8 mouse cellular contexts compared by ENCODE assay signal in genomic region chr17:33916294-33916693, GRCm38 (mm10). TPM values are rescaled to one million over a fixed set of nuclear protein-coding genes. Genes with fewer than 3 reads are reported as not detected.
A peak's percentile ranks its signal among the peaks of the same experiment; 100 is the strongest.
DNase-seq lines count a peak whose midpoint lies in the region; ATAC-seq and TF ChIP-seq lines count a peak whose summit lies in the region.

No protein-coding gene starts in this region.

- H3K4me3 ChIP-seq in lung, adult 2 months (replicated peaks; ENCODE audit: extremely low read depth, low read depth, low read length) = peak overlapping the region; percentile 62
- peak overlapping the region; percentile 51 for H3K4me3 ChIP-seq in embryonic facial prominence, embryonic 12.5 days
- peak overlapping the region; percentile 57 for H3K4me3 ChIP-seq in hindbrain, embryonic 15.5 days
- H3K4me3 ChIP-seq in midbrain, embryonic 14.5 days (replicated peaks; ENCODE audit: low read depth, low read length) = peak overlapping the region; percentile 49

- no peak for TF ChIP-seq CTCF in lung, adult 2 months (IDR thresholded peaks at IDR 0.05; ENCODE audit: insufficient read depth, low read length)

- no peak for ATAC-seq in embryonic facial prominence, embryonic 12.5 days (ENCODE audit: insufficient number of reproducible peaks, insufficient read depth, low FRiP score, low TSS enrichment)
- peak; percentile 13 for ATAC-seq in hindbrain, embryonic 15.5 days (ENCODE audit: low FRiP score, low read depth)
- peak; percentile 40 for ATAC-seq in midbrain, embryonic 14.5 days (ENCODE audit: low FRiP score, low TSS enrichment)
- no peak for ATAC-seq in activated CD4-positive, CD25-positive, alpha-beta regulatory T cell, adult 4 months

- peaks cover 45% of the 10 kb centered on the region for H3K36me3 ChIP-seq in embryonic facial prominence, embryonic 12.5 days
- peaks cover 30% of the 10 kb centered on the region for H3K36me3 ChIP-seq in hindbrain, embryonic 15.5 days
- H3K36me3 ChIP-seq in midbrain, embryonic 14.5 days (ENCODE audit: control insufficient read depth, insufficient read depth, low read length) = peaks cover 40% of the 10 kb centered on the region

- 2% methylated on average over 16 of the region's 20 CpGs for WGBS in lung, adult 2 months
- WGBS in embryonic facial prominence, embryonic 12.5 days = under 1% methylated on average over 12 of the region's 20 CpGs
- WGBS in hindbrain, embryonic 15.5 days = under 1% methylated on average over 17 of the region's 20 CpGs
- under 1% methylated on average over 18 of the region's 20 CpGs for WGBS in midbrain, embryonic 14.5 days

- peak; percentile 53 for DNase-seq in lung, adult 2 months
- no peak for DNase-seq in lung, postnatal 25 days (ENCODE audit: low spot score)
- DNase-seq in midbrain, embryonic 14.5 days = no peak
- DNase-seq in left cerebral cortex, adult 18-20 months (ENCODE audit: low spot score in 2 of 2) = no peak
- DNase-seq in left cerebral cortex, postnatal 10 days (ENCODE audit: extremely low spot score in 1 of 2, low spot score in 2 of 2) = no peak

- H3K27ac ChIP-seq in embryonic facial prominence, embryonic 12.5 days = peak overlapping the region; percentile 79
- H3K27ac ChIP-seq in hindbrain, embryonic 15.5 days (replicated peaks) = peak overlapping the region; percentile 84
- H3K27ac ChIP-seq in midbrain, embryonic 14.5 days (replicated peaks; ENCODE audit: low read depth, low read length) = peak overlapping the region; percentile 81

- intact Hi-C loops in left cerebral cortex, postnatal 10 days (cut with DNase I) = no loop called here

- H3K4me2 ChIP-seq in embryonic facial prominence, embryonic 12.5 days (replicated peaks) = peak overlapping the region; percentile 54
- H3K4me2 ChIP-seq in hindbrain, embryonic 15.5 days = peak overlapping the region; percentile 78
- H3K4me2 ChIP-seq in midbrain, embryonic 14.5 days (ENCODE audit: low read length) = peak overlapping the region; percentile 65

- peaks cover 9% of the 10 kb centered on the region for H3K4me1 ChIP-seq in lung, adult 2 months (ENCODE audit: control insufficient read depth, insufficient read depth, low read length)
- H3K4me1 ChIP-seq in embryonic facial prominence, embryonic 12.5 days = peaks cover 35% of the 10 kb centered on the region
- peaks cover 51% of the 10 kb centered on the region for H3K4me1 ChIP-seq in hindbrain, embryonic 15.5 days (replicated peaks)
- peaks cover 29% of the 10 kb centered on the region for H3K4me1 ChIP-seq in midbrain, embryonic 14.5 days (ENCODE audit: control insufficient read depth, insufficient read depth, low read length)

- peak overlapping the region; percentile 40 for H3K9ac ChIP-seq in embryonic facial prominence, embryonic 12.5 days
- peak overlapping the region; percentile 52 for H3K9ac ChIP-seq in hindbrain, embryonic 15.5 days
- peak overlapping the region; percentile 50; the same call in 1 of the 2 replicates for H3K9ac ChIP-seq in midbrain, embryonic 14.5 days (replicated peaks; ENCODE audit: low read length)

- 0 out of 2 replicates have a peak, but pooled peaks cover 2% of the 10 kb centered on the region for H3K27me3 ChIP-seq in embryonic facial prominence, embryonic 12.5 days
- H3K27me3 ChIP-seq in hindbrain, embryonic 15.5 days = no peaks in the 10 kb centered on the region; the same call in 1 of the 2 replicates
- no peaks in the 10 kb centered on the region for H3K27me3 ChIP-seq in midbrain, embryonic 14.5 days (ENCODE audit: control insufficient read depth, insufficient read depth, low read length)

- H3K9me3 ChIP-seq in embryonic facial prominence, embryonic 12.5 days = no peaks in the 10 kb centered on the region
- H3K9me3 ChIP-seq in hindbrain, embryonic 15.5 days = no peaks in the 10 kb centered on the region
- H3K9me3 ChIP-seq in midbrain, embryonic 14.5 days (ENCODE audit: control insufficient read depth, low read length) = no peaks in the 10 kb centered on the region

- no peak for TF ChIP-seq POLR2A in lung, adult 2 months (IDR thresholded peaks at IDR 0.05; ENCODE audit: borderline replicate concordance, extremely low read depth, low read depth, low read length)

RNA-seq across cellular contexts. Expression of gene Zbtb22, which starts 0.6 kb away (rescaled TPM):
- polyA plus RNA-seq in lung, adult 2 months (2012; rRNA removed) = 65.1 and 92.1 TPM in 2 replicates
- polyA plus RNA-seq in embryonic facial prominence, embryonic 12.5 days (2016; fragmentation: Nextera tagmentation; extraction: Ambion mirVana) = 21.6 and 21.9 TPM in 2 replicates
- polyA plus RNA-seq in hindbrain, embryonic 15.5 days (2015; fragmentation: Nextera tagmentation; extraction: Ambion mirVana) = 17.1 TPM in 2 replicates
- 12.1 and 13.1 TPM in 2 replicates for polyA plus RNA-seq in midbrain, embryonic 14.5 days (2014; fragmentation: Nextera tagmentation; extraction: Ambion mirVana)
- total RNA-seq in left cerebral cortex, adult 18-20 months (2021) = 10 to 100 TPM; 33.0 to 35.5 TPM
- 1 to 10 TPM; 4.1 to 4.7 TPM for polyA plus RNA-seq in activated CD4-positive, CD25-positive, alpha-beta regulatory T cell, adult 4 months (2017; shearing (Covaris generic))
- 10 to 100 TPM; 35.0 to 35.8 TPM for total RNA-seq in left cerebral cortex, postnatal 10 days (2021)

RNA-seq across cellular contexts. Expression of gene Tapbp, which starts 0.6 kb away (rescaled TPM):
- polyA plus RNA-seq in lung, adult 2 months (2012; rRNA removed) = 225 and 249 TPM in 2 replicates
- polyA plus RNA-seq in embryonic facial prominence, embryonic 12.5 days (2016; fragmentation: Nextera tagmentation; extraction: Ambion mirVana) = 20.0 and 25.0 TPM in 2 replicates
- polyA plus RNA-seq in hindbrain, embryonic 15.5 days (2015; fragmentation: Nextera tagmentation; extraction: Ambion mirVana) = 30.5 and 33.2 TPM in 2 replicates
- polyA plus RNA-seq in midbrain, embryonic 14.5 days (2014; fragmentation: Nextera tagmentation; extraction: Ambion mirVana) = 18.3 and 20.6 TPM in 2 replicates
- 10 to 100 TPM; 42.0 to 53.5 TPM for total RNA-seq in left cerebral cortex, adult 18-20 months (2021)
- polyA plus RNA-seq in activated CD4-positive, CD25-positive, alpha-beta regulatory T cell, adult 4 months (2017; shearing (Covaris generic)) = 100 to 1,000 TPM; 299 to 436 TPM
- total RNA-seq in left cerebral cortex, postnatal 10 days (2021) = 10 to 100 TPM; 33.0 to 34.7 TPM

RNA-seq across cellular contexts. Expression of gene Daxx, which starts 7.1 kb away (rescaled TPM):
- polyA plus RNA-seq in lung, adult 2 months (2012; rRNA removed) = 33.7 and 35.9 TPM in 2 replicates
- 70.1 and 72.8 TPM in 2 replicates for polyA plus RNA-seq in embryonic facial prominence, embryonic 12.5 days (2016; fragmentation: Nextera tagmentation; extraction: Ambion mirVana)
- polyA plus RNA-seq in hindbrain, embryonic 15.5 days (2015; fragmentation: Nextera tagmentation; extraction: Ambion mirVana) = 50.3 and 55.9 TPM in 2 replicates
- 40.7 and 44.6 TPM in 2 replicates for polyA plus RNA-seq in midbrain, embryonic 14.5 days (2014; fragmentation: Nextera tagmentation; extraction: Ambion mirVana)
- 10 to 100 TPM; 27.4 to 34.7 TPM for total RNA-seq in left cerebral cortex, adult 18-20 months (2021)
- polyA plus RNA-seq in activated CD4-positive, CD25-positive, alpha-beta regulatory T cell, adult 4 months (2017; shearing (Covaris generic)) = 100 to 1,000 TPM in 1 of 2 experiments, 10 to 100 TPM in 1; 97.4 to 149 TPM
- total RNA-seq in left cerebral cortex, postnatal 10 days (2021) = 10 to 100 TPM; 26.5 to 28.1 TPM

RNA-seq across cellular contexts. Expression of gene Platr17, which starts 11.4 kb away (rescaled TPM):
- polyA plus RNA-seq in lung, adult 2 months (2012; rRNA removed) = 0.33 and 0.41 TPM in 2 replicates
- polyA plus RNA-seq in embryonic facial prominence, embryonic 12.5 days (2016; fragmentation: Nextera tagmentation; extraction: Ambion mirVana) = 0.35 and 0.38 TPM in 2 replicates
- polyA plus RNA-seq in hindbrain, embryonic 15.5 days (2015; fragmentation: Nextera tagmentation; extraction: Ambion mirVana) = 0.26 TPM in 1 of 2 replicates, not detected in the other
- polyA plus RNA-seq in midbrain, embryonic 14.5 days (2014; fragmentation: Nextera tagmentation; extraction: Ambion mirVana) = 1.1 TPM in 1 of 2 replicates, not detected in the other
- under 1 TPM in 1 of 2 experiments, not detected in 1; 0.58 TPM for total RNA-seq in left cerebral cortex, adult 18-20 months (2021)
- 10 to 100 TPM in 1 of 2 experiments, 1 to 10 TPM in 1; 6.5 to 15.4 TPM for polyA plus RNA-seq in activated CD4-positive, CD25-positive, alpha-beta regulatory T cell, adult 4 months (2017; shearing (Covaris generic))
- 1 to 10 TPM; 1.2 TPM for total RNA-seq in left cerebral cortex, postnatal 10 days (2021)

RNA-seq across cellular contexts. Expression of gene Rgl2, which starts 13.0 kb away (rescaled TPM):
- polyA plus RNA-seq in lung, adult 2 months (2012; rRNA removed) = 247 and 272 TPM in 2 replicates
- polyA plus RNA-seq in embryonic facial prominence, embryonic 12.5 days (2016; fragmentation: Nextera tagmentation; extraction: Ambion mirVana) = 60.9 and 64.8 TPM in 2 replicates
- polyA plus RNA-seq in hindbrain, embryonic 15.5 days (2015; fragmentation: Nextera tagmentation; extraction: Ambion mirVana) = 55.1 and 60.1 TPM in 2 replicates
- polyA plus RNA-seq in midbrain, embryonic 14.5 days (2014; fragmentation: Nextera tagmentation; extraction: Ambion mirVana) = 47.2 and 50.3 TPM in 2 replicates
- total RNA-seq in left cerebral cortex, adult 18-20 months (2021) = 10 to 100 TPM; 62.2 to 63.5 TPM
- 10 to 100 TPM; 26.5 to 34.3 TPM for polyA plus RNA-seq in activated CD4-positive, CD25-positive, alpha-beta regulatory T cell, adult 4 months (2017; shearing (Covaris generic))
- 10 to 100 TPM; 67.1 to 68.4 TPM for total RNA-seq in left cerebral cortex, postnatal 10 days (2021)

Comparison
In these comparisons a context has a peak if more than half of its experiments do, and no peak if none do; other contexts are left out.
1. ATAC-seq: peak in hindbrain, embryonic 15.5 days (single experiment) and midbrain, embryonic 14.5 days (single experiment); none in embryonic facial prominence, embryonic 12.5 days (single experiment) and activated CD4-positive, CD25-positive, alpha-beta regulatory T cell, adult 4 months (single experiment).
2. Peak in every context shown above with its lines, with median percentiles within 50 percentile points of each other: H3K4me3 ChIP-seq, H3K27ac ChIP-seq, H3K4me2 ChIP-seq and H3K9ac ChIP-seq.